Mouse (Mus musculus): Measurements from ENCODE around the gene Ppme1. TPM values are rescaled to one million over a fixed set of nuclear protein-coding genes. Genes with fewer than 3 reads are reported as not detected.

Gene Ppme1
- total and polyA plus RNA-seq, 3 experiments, result 29.5 to 74.0 TPM; not detected in 1

DNA sequence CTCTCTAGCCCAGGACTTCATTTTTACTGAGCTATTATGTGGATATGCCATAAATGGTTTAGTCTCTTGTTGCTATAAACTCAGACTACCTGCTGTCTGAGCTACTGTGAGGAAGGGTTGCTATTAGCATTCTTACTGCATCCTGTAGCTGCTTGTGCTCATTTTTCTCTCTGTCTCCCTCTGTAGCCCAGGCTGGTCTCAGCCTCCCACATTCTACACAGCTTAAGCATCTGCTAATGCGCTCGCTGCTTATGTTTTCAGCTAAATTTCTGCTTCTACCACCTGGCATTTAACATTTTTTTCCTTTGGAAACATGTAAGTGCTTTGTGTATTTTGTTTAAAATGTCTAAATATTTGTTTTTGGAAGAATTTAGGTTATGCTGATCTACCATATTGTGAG, 76.4 kb downstream of the Ppme1 start:
- H3K9me3 ChIP-seq (replicated peaks; ENCODE audit: insufficient read depth, low read length), result no peaks in the 10 kb centered on the region
- no peaks in the 10 kb centered on the region for H3K4me1 ChIP-seq (ENCODE audit: control insufficient read depth in 1 of 2, insufficient read depth in 2 of 2, low read length in 2 of 2)
- H3K27ac ChIP-seq (ENCODE audit: control insufficient read depth, low read depth, low read length), result no peak overlapping the region
- no peak for TF ChIP-seq UBTF (IDR thresholded peaks at IDR 0.05; ENCODE audit: borderline replicate concordance, insufficient read depth, low read depth, low read length)
- TF ChIP-seq ZMIZ1 (IDR thresholded peaks at IDR 0.05; ENCODE audit: low read depth, low read length), result no peak
- TF ChIP-seq NRF1 (IDR thresholded peaks at IDR 0.05; ENCODE audit: insufficient read depth, low read depth, low read length, poor library complexity, severe bottlenecking), result no peak
- TF ChIP-seq JUND (IDR thresholded peaks at IDR 0.05; ENCODE audit: low read depth, low read length), result no peak
- no peak for TF ChIP-seq MXI1 (IDR thresholded peaks at IDR 0.05; ENCODE audit: low read depth, low read length)
- TF ChIP-seq ETS1 (IDR thresholded peaks at IDR 0.05; ENCODE audit: low read depth, low read length), result no peak
- TF ChIP-seq E2F4 (IDR thresholded peaks at IDR 0.05; ENCODE audit: borderline replicate concordance, low read depth, low read length), result no peak
- no peak for TF ChIP-seq SIN3A (IDR thresholded peaks at IDR 0.05; ENCODE audit: low read length)
- H3K9ac ChIP-seq (ENCODE audit: control insufficient read depth, low read depth, low read length, poor library complexity, severe bottlenecking), result no peak overlapping the region
- H3K79me2 ChIP-seq (ENCODE audit: control insufficient read depth, insufficient read depth, low read length, poor library complexity), result no peaks in the 10 kb centered on the region
- H3K27me3 ChIP-seq (ENCODE audit: control insufficient read depth in 1 of 2, insufficient read depth in 2 of 2, low read length in 2 of 2), result no peaks in the 10 kb centered on the region; a peak in 1 of 4 replicates
- DNase-seq (ENCODE audit: low read depth, low spot score), result no peak
- no peaks in the 10 kb centered on the region for H3K36me3 ChIP-seq (ENCODE audit: control insufficient read depth in 1 of 2, insufficient read depth in 2 of 2, low read length in 2 of 2)
- H3K4me3 ChIP-seq (ENCODE audit: control insufficient read depth in 1 of 2, insufficient read depth in 1 of 2, low read depth in 2 of 2, low read length in 2 of 2), result no peak overlapping the region

DNA sequence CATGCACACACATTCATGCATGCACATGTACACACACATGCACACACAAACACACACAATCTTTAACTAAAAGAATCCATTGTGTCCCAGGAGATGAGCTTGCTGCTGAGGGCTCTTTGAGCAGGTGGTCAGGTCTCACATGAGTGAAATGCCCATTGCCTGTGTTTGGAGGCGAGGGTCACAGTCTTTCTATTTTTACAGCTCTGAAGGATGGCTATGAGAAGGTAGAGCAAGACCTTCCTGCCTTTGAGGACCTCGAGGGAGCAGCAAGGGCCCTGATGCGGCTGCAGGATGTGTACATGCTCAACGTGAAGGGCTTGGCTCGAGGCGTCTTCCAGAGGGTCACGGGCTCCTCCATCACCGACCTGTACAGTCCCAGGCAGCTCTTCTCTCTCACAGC, 78.6 kb downstream of the Ppme1 start:
- no peaks in the 10 kb centered on the region for H3K36me3 ChIP-seq (ENCODE audit: control insufficient read depth in 1 of 2, insufficient read depth in 2 of 2, low read length in 2 of 2)

More for the DNA sequence above, 78.6 kb downstream of the Ppme1 start:
- TF ChIP-seq RCOR1 (IDR thresholded peaks at IDR 0.05; ENCODE audit: low read depth, low read length), result no peak
- TF ChIP-seq MYC (IDR thresholded peaks at IDR 0.05; ENCODE audit: low read depth, low read length), result no peak
- TF ChIP-seq MAZ (IDR thresholded peaks at IDR 0.05; ENCODE audit: low read depth, low read length), result no peak
- TF ChIP-seq RAD21 (IDR thresholded peaks at IDR 0.05; ENCODE audit: low read depth, low read length), result no peak
- no peak for TF ChIP-seq NELFE (IDR thresholded peaks at IDR 0.05; ENCODE audit: low read depth, low read length)
- no peak for TF ChIP-seq SMC3 (IDR thresholded peaks at IDR 0.05; ENCODE audit: low read depth, low read length)
- no peak for TF ChIP-seq TCF12 (IDR thresholded peaks at IDR 0.05; ENCODE audit: low read depth, low read length)
- TF ChIP-seq POLR2AphosphoS5 (IDR thresholded peaks at IDR 0.05; ENCODE audit: borderline replicate concordance, low read depth, low read length), result no peak
- no peak for TF ChIP-seq SIN3A (IDR thresholded peaks at IDR 0.05; ENCODE audit: low read length)
- no peak for TF ChIP-seq ETS1 (IDR thresholded peaks at IDR 0.05; ENCODE audit: low read depth, low read length)
- TF ChIP-seq TAL1 (IDR thresholded peaks at IDR 0.05; ENCODE audit: low read length), result no peak
- no peak for TF ChIP-seq NRF1 (IDR thresholded peaks at IDR 0.05; ENCODE audit: insufficient read depth, low read depth, low read length, poor library complexity, severe bottlenecking)
- no peak for TF ChIP-seq ZC3H11A (IDR thresholded peaks at IDR 0.05; ENCODE audit: low read depth, low read length)
- TF ChIP-seq POLR2A (IDR thresholded peaks at IDR 0.05; ENCODE audit: control insufficient read depth in 1 of 2, insufficient read depth in 1 of 2, low read depth in 1 of 2, low read length in 2 of 2, poor library complexity in 1 of 2), result no peak
- TF ChIP-seq MXI1 (IDR thresholded peaks at IDR 0.05; ENCODE audit: low read depth, low read length), result no peak
- no peak for TF ChIP-seq BHLHE40 (IDR thresholded peaks at IDR 0.05; ENCODE audit: borderline replicate concordance, low read depth, low read length)
- TF ChIP-seq JUND (IDR thresholded peaks at IDR 0.05; ENCODE audit: low read depth, low read length), result no peak
- Histone ChIP-seq H3K9ac (ENCODE audit: control insufficient read depth, low read depth, low read length, poor library complexity, severe bottlenecking) (no peak overlapping the region), H3K27ac (ENCODE audit: control insufficient read depth, low read depth, low read length) (no peak overlapping the region), H3K27me3 (ENCODE audit: control insufficient read depth in 1 of 2, insufficient read depth in 2 of 2, low read length in 2 of 2) (no peaks in the 10 kb centered on the region), H3K9me3 (replicated peaks; ENCODE audit: insufficient read depth, low read length) (no peaks in the 10 kb centered on the region), H3K79me2 (ENCODE audit: control insufficient read depth, insufficient read depth, low read length, poor library complexity) (no peaks in the 10 kb centered on the region), H3K4me3 (ENCODE audit: control insufficient read depth in 1 of 2, insufficient read depth in 1 of 2, low read depth in 2 of 2, low read length in 2 of 2) (no peak overlapping the region), H3K4me1 (ENCODE audit: control insufficient read depth in 1 of 2, insufficient read depth in 2 of 2, low read length in 2 of 2) (0 out of 4 replicates have a peak, but pooled peaks cover 0 to 3% of the 10 kb centered on the region in 2 experiments)
- DNase-seq (ENCODE audit: low read depth, low spot score), result no peak

All from MEL (cell line).